Mouse (Mus musculus) limb, embryonic 12.5 days (tissue): ENCODE measurements around the gene Ctdspl. TPM values are rescaled to one million over a fixed set of nuclear protein-coding genes. Genes with fewer than 3 reads are reported as not detected.
A peak's percentile ranks its signal among the peaks of the same experiment; 100 is the strongest.

Experiments used
- ATAC-seq: fragments of 200-750 bp; cut with Nextera tagmentation; 2 replicates; pipeline ENCODE4 v1.8.0; 2017; ENCODE audit warnings: low read depth, moderate TSS enrichment; ENCODE audit not compliant: insufficient number of reproducible peaks, insufficient read depth, low FRiP score, low TSS enrichment
- H3K27ac ChIP-seq: fragments of 300-500 bp; sonication (generic); 2 replicates; pipeline ENCODE4 v1.5.1; 2016; ENCODE audit warnings: mild to moderate bottlenecking, moderate library complexity
- H3K27me3 ChIP-seq: fragments of 300-500 bp; sonication (generic); 2 replicates; pipeline ENCODE4 v1.6.1; 2016; ENCODE audit warnings: mild to moderate bottlenecking, moderate library complexity
- H3K36me3 ChIP-seq: fragments of 300-500 bp; sonication (generic); 2 replicates; pipeline ENCODE4 v1.6.1; 2016; ENCODE audit warnings: mild to moderate bottlenecking, moderate library complexity
- H3K4me1 ChIP-seq: fragments of 300-500 bp; sonication (generic); replicated peaks from 2 replicates; pipeline ENCODE4 v1.6.1; 2016
- H3K4me2 ChIP-seq: fragments of 300-500 bp; sonication (generic); 2 replicates; pipeline ENCODE4 v1.6.1; 2016; ENCODE audit warnings: mild to moderate bottlenecking, moderate library complexity
- H3K4me3 ChIP-seq: fragments of 300-500 bp; sonication (generic); replicated peaks from 2 replicates; pipeline ENCODE4 v1.5.1; 2016; ENCODE audit warnings: mild to moderate bottlenecking
- H3K9ac ChIP-seq: fragments of 300-500 bp; sonication (generic); replicated peaks from 2 replicates; pipeline ENCODE4 v1.6.1; 2016; ENCODE audit warnings: mild to moderate bottlenecking, moderate library complexity
- H3K9me3 ChIP-seq: fragments of 300-500 bp; sonication (generic); 2 replicates; pipeline ENCODE4 v1.6.1; 2016; ENCODE audit warnings: mild to moderate bottlenecking, moderate library complexity
- WGBS: fragments of 180-500 bp; shearing (Covaris S2); methylation state at CpG from one replicate; pipeline ENCODE4 v1.1.7; 2016; 5-methylcytosine and 5-hydroxymethylcytosine counted together
- polyA plus RNA-seq: library from polyadenylated mRNA; unstranded; fragments of >200 nt; fragmentation: Nextera tagmentation; extraction: Ambion mirVana; gene quantifications from 2 replicates; pipeline ENCODE4 v1.2.1, GENCODE M21; 2016

The Ctdspl gene
- polyA plus RNA-seq, 1 experiment from 2014 or later: 19.2 TPM

DNA sequence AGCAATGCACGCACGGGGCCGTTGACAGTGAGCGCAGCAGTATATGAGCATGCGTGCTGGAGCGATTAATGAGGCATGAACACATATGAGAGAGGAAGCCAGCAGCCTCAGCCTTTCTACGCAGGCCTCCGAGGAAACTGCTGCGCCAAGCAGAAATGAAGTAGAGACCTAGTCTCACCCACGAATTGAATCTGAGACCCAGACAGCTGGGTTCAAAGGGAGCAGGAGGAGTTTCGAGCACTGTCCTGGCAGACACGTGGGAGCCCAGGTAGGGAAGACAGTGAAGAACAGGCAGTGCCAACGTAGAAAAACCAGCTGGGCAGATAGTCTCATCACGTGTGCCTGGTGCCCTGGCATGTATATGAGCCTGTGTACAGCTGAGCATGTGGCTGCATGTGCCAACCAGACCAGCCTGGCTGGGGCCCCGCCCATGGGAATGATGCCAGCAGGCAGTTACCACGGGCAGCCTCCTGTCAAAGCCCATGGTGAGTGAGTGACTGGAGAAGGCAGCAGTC, 6.5 kb upstream of the Ctdspl start:
- Histone ChIP-seq H3K4me2 (no peak overlapping the region), H3K27ac (no peak overlapping the region), H3K27me3 (no peaks in the 10 kb centered on the region), H3K9me3 (peaks cover 4% of the 10 kb centered on the region; the same call in 1 of the 2 replicates), H3K4me3 (no peak overlapping the region), H3K4me1 (peaks cover 18% of the 10 kb centered on the region), H3K36me3 (no peaks in the 10 kb centered on the region), H3K9ac (no peak overlapping the region)
- ATAC-seq: no peak
- 76% methylated on average over 16 of the region's 16 CpGs for whole genome bisulfite sequencing

- H3K9me3 ChIP-seq: no peaks in the 10 kb centered on the region
- H3K27ac ChIP-seq: no peak overlapping the region
- no peaks in the 10 kb centered on the region for H3K36me3 ChIP-seq
- no peak overlapping the region for H3K4me3 ChIP-seq
- peaks cover 19% of the 10 kb centered on the region for H3K4me1 ChIP-seq
- no peak overlapping the region for H3K4me2 ChIP-seq
- no peak overlapping the region for H3K9ac ChIP-seq
- 55% methylated on average over 12 of the region's 12 CpGs for WGBS
- H3K27me3 ChIP-seq: no peaks in the 10 kb centered on the region
- ATAC-seq: peak; percentile 24; the same call in 1 of the 2 replicates
Observed at GRCm38 (mm10) chr9:118920798-118921515, 5.3 kb upstream of the Ctdspl start.

DNA sequence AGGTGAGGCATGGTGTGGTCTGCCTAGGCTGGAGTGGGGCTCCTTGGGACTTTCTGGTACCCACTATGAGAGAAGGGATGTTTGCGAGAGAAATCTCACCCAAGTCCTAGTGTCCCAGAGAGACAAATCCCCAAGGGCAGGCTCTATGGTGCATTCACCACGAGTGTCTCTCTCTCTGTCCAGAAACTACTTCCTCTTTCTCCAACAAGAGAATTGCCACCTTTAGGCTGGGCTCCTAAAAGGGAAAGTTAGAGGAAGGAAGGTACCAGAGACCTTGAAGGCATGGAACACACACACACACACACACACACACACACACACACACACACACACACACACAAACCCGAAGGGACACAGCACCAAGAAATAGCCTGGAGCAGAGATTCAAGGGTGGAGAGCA, 4.3 kb upstream of the Ctdspl start:
- no peak for ATAC-seq
- H3K9me3 ChIP-seq: no peaks in the 10 kb centered on the region
- H3K27me3 ChIP-seq: no peaks in the 10 kb centered on the region
- H3K9ac ChIP-seq: no peak overlapping the region
- H3K27ac ChIP-seq: no peak overlapping the region
- H3K4me3 ChIP-seq: no peak overlapping the region
- no peak overlapping the region for H3K4me2 ChIP-seq
- H3K4me1 ChIP-seq: peaks cover 19% of the 10 kb centered on the region
- WGBS: 78% methylated on average over 3 of the region's 3 CpGs
- no peaks in the 10 kb centered on the region for H3K36me3 ChIP-seq

- Histone ChIP-seq H3K4me2 (peak overlapping the region; percentile 95), H3K9me3 (no peaks in the 10 kb centered on the region), H3K27ac (peak overlapping the region; percentile 92), H3K27me3 (no peaks in the 10 kb centered on the region), H3K36me3 (no peaks in the 10 kb centered on the region), H3K9ac (peak overlapping the region; percentile 71), H3K4me3 (peak overlapping the region; percentile 84), H3K4me1 (peaks cover 37% of the 10 kb centered on the region)
- ATAC-seq: no peak
- WGBS: 8% methylated on average over 15 of the region's 16 CpGs
Observed at GRCm38 (mm10) chr9:118924554-118925085, 1.6 kb upstream of the Ctdspl start.

GRCm38 (mm10) chr9:118925286-118926110, 755 bp upstream of the Ctdspl start:
- H3K27ac ChIP-seq: peak overlapping the region; percentile 92
- H3K9ac ChIP-seq: peak overlapping the region; percentile 88
- under 1% methylated on average over 53 of the region's 53 CpGs for WGBS
- no peaks in the 10 kb centered on the region for H3K9me3 ChIP-seq
- H3K4me2 ChIP-seq: peak overlapping the region; percentile 95
- no peaks in the 10 kb centered on the region for H3K27me3 ChIP-seq
- ATAC-seq: peak; percentile 78
- H3K4me3 ChIP-seq: peak overlapping the region; percentile 84
- H3K36me3 ChIP-seq: peaks cover 1% of the 10 kb centered on the region; the same call in 1 of the 2 replicates
- peaks cover 39% of the 10 kb centered on the region for H3K4me1 ChIP-seq

- Histone ChIP-seq H3K27me3 (no peaks in the 10 kb centered on the region), H3K4me2 (peak overlapping the region; percentile 95), H3K4me3 (peak overlapping the region; percentile 84), H3K9ac (peak overlapping the region; percentile 88), H3K27ac (peak overlapping the region; percentile 92), H3K9me3 (no peaks in the 10 kb centered on the region), H3K36me3 (peaks cover 5% of the 10 kb centered on the region; the same call in 1 of the 2 replicates), H3K4me1 (peaks cover 42% of the 10 kb centered on the region)
- 2% methylated on average over 61 of the region's 68 CpGs for WGBS
- ATAC-seq: 0 out of 2 replicates have a peak, but pooled peaks have one; percentile 8
Observed at GRCm38 (mm10) chr9:118926688-118927321, 552 bp downstream of the Ctdspl start.

GRCm38 (mm10) chr9:118927501-118927900, 1.2 kb downstream of the Ctdspl start:
- no peak for ATAC-seq
- peak overlapping the region; percentile 88 for H3K9ac ChIP-seq
- peaks cover 5% of the 10 kb centered on the region; the same call in 1 of the 2 replicates for H3K36me3 ChIP-seq
- no peaks in the 10 kb centered on the region for H3K9me3 ChIP-seq
- WGBS: 41% methylated on average over 8 of the region's 8 CpGs
- peak overlapping the region; percentile 95 for H3K4me2 ChIP-seq
- H3K4me3 ChIP-seq: peak overlapping the region; percentile 84
- no peaks in the 10 kb centered on the region for H3K27me3 ChIP-seq
- peaks cover 42% of the 10 kb centered on the region for H3K4me1 ChIP-seq
- peak overlapping the region; percentile 92; the same call in 1 of the 2 replicates for H3K27ac ChIP-seq

GRCm38 (mm10) chr9:118928007-118928406, 1.8 kb downstream of the Ctdspl start:
- Histone ChIP-seq H3K36me3 (peaks cover 5% of the 10 kb centered on the region; the same call in 1 of the 2 replicates), H3K9me3 (no peaks in the 10 kb centered on the region), H3K27me3 (no peaks in the 10 kb centered on the region), H3K9ac (peak overlapping the region; percentile 88; the same call in 1 of the 2 replicates), H3K4me3 (peak overlapping the region; percentile 84), H3K27ac (0 out of 2 replicates have a peak overlapping the region, but pooled peaks have one; percentile 57), H3K4me1 (peaks cover 42% of the 10 kb centered on the region), H3K4me2 (peak overlapping the region; percentile 95)
- WGBS: 51% methylated on average over 2 of the region's 2 CpGs
- ATAC-seq: no peak

GRCm38 (mm10) chr9:118928656-118929055, 2.4 kb downstream of the Ctdspl start:
- peak overlapping the region; percentile 95 for H3K4me2 ChIP-seq
- WGBS: 36% methylated on average over 7 of the region's 7 CpGs
- H3K27ac ChIP-seq: no peak overlapping the region
- peak overlapping the region; percentile 12; the same call in 1 of the 2 replicates for H3K4me3 ChIP-seq
- peaks cover 5% of the 10 kb centered on the region; the same call in 1 of the 2 replicates for H3K36me3 ChIP-seq
- H3K9me3 ChIP-seq: no peaks in the 10 kb centered on the region
- H3K27me3 ChIP-seq: no peaks in the 10 kb centered on the region
- H3K4me1 ChIP-seq: peaks cover 42% of the 10 kb centered on the region
- H3K9ac ChIP-seq: peak overlapping the region; percentile 88; the same call in 1 of the 2 replicates
- ATAC-seq: no peak

DNA sequence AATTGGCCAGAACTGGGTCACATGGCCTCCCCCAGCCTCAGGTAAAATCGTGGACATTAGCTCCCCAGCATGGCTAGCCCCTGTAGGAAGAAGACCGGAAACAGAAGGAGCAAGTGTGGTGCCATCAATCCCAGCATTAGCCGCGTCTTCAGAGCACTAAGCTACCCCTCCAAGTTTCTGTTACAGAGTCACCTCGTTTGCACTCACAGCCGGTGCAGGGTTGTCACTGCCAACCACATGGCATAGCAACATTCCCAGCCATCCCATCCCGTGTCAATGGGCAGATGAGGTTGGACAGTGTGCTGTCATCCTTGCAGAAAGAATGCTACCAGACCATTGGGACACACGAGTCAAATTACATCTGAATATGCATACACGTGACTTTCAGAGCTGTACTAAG, 4.4 kb downstream of the Ctdspl start:
- no peaks in the 10 kb centered on the region for H3K9me3 ChIP-seq
- no peak overlapping the region for H3K27ac ChIP-seq
- peaks cover 5% of the 10 kb centered on the region; the same call in 1 of the 2 replicates for H3K36me3 ChIP-seq
- no peak overlapping the region for H3K9ac ChIP-seq
- H3K4me3 ChIP-seq: no peak overlapping the region
- no peak for ATAC-seq
- WGBS: 76% methylated on average over 9 of the region's 9 CpGs
- no peak overlapping the region for H3K4me2 ChIP-seq
- H3K27me3 ChIP-seq: no peaks in the 10 kb centered on the region
- peaks cover 49% of the 10 kb centered on the region for H3K4me1 ChIP-seq
